Mouse (Mus musculus): ENCODE results near the gene Pmepa1.

GRCm38 (mm10) chr2:173249386-173249785 lies 26.9 kb downstream of the Pmepa1 start:
- TF ChIP-seq GATA1 (IDR thresholded peaks at IDR 0.05; ENCODE audit: borderline replicate concordance, low read length) (no peak), FLI1 (IDR thresholded peaks at IDR 0.05; ENCODE audit: low read length) (no peak)
